Mouse (Mus musculus): ENCODE measurements around the gene Olfr895. TPM values are rescaled to one million over a fixed set of nuclear protein-coding genes. Genes with fewer than 3 reads are reported as not detected.

Olfr895 gene
- not detected for polyA plus RNA-seq (2017; shearing (Covaris generic))

DNA sequence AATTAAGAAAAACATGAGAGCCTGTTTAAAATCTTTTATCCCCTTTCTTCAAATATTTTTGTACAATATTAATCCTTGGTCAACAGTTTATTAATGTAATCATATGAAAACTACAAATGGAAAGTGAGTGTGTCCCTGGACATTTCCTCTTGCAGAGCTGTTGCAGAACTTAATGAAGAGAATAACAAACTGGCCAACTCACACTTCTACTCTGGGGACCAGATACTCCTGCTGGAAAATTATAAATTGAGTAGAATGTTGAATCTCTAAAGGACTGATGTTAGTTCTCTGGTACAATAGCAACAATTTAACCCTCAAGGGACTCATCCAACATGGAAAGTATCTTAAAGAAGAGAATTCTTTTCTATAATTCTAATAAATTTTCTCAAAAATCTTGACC is at the start of gene Olfr895:
Olfr895 (plus strand) TSS at position 301 of the 400 bp plus-strand sequence.

DNA sequence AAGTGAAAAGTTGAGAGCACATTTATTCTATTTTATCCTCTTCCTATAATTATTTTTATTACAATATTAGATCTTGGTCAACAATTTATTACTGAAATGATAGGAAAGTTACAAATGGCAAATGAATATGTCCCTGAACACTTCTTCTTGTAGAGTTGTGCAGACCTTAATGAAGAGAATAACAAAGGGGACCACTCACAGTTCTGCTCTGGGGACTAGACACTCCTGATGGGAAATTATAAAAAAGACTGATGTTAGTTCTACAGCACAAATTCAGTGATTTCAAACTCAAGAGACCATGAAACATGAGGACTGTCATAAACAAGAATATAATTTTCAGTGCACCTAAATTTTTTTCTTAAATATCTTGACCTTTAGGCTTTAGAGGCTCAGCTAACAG is 15.2 kb upstream of the Olfr895 start, which contains the start of gene Olfr143:
Olfr143 (plus strand) TSS at position 301 of the 400 bp plus-strand sequence.

DNA sequence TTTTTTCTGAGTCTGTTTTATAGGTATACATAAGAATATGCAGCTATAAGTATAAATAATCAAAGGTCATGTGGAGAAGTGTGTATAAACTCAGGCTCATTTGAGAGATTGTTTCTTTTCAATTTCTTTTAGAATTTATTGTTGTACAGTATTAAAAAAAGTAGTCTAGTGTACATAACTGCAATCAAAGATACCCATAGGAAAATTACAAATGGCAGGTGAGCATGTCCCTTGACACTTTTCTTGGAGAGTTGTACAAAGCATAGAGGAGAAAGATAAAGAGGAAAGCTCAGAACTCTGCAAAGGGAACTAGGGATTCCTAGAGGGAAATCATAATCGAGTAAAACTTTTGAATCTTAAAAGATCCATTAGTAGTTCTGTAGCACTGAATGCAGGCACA is 23.2 kb downstream of the Olfr895 start, which contains the start of gene Olfr896-ps1:
Olfr896-ps1 (plus strand) TSS at position 301 of the 400 bp plus-strand sequence.

Other genes starting within 250 kb of the Olfr895 start
- not detected for gene Olfr883, start 242.0 kb upstream of the Olfr895 start, polyA plus RNA-seq (2017; shearing (Covaris generic))
- gene Olfr884, start 221.3 kb upstream of the Olfr895 start, polyA plus RNA-seq (2017; shearing (Covaris generic)) = not detected
- not detected for gene Olfr885, start 206.5 kb upstream of the Olfr895 start, polyA plus RNA-seq (2017; shearing (Covaris generic))
- gene Olfr887, start 183.8 kb upstream of the Olfr895 start, polyA plus RNA-seq (2017; shearing (Covaris generic)) = 0.07 TPM
- not detected for gene Olfr888, start 159.7 kb upstream of the Olfr895 start, polyA plus RNA-seq (2017; shearing (Covaris generic))
- not detected for gene Olfr889, start 152.7 kb upstream of the Olfr895 start, polyA plus RNA-seq (2017; shearing (Covaris generic))
- gene Olfr890, start 125.3 kb upstream of the Olfr895 start, polyA plus RNA-seq (2017; shearing (Covaris generic)) = 0.39 TPM
- gene Olfr891, start 87.0 kb upstream of the Olfr895 start, polyA plus RNA-seq (2017; shearing (Covaris generic)) = not detected
- gene Olfr893, start 59.5 kb upstream of the Olfr895 start, polyA plus RNA-seq (2017; shearing (Covaris generic)) = not detected
- not detected for gene Olfr894, start 49.8 kb upstream of the Olfr895 start, polyA plus RNA-seq (2017; shearing (Covaris generic))
- not detected for gene Olfr143, start 15.1 kb upstream of the Olfr895 start, polyA plus RNA-seq (2017; shearing (Covaris generic))
- not detected for gene Olfr896-ps1, start 23.3 kb downstream of the Olfr895 start, polyA plus RNA-seq (2017; shearing (Covaris generic))
- gene Olfr25, start 61.2 kb downstream of the Olfr895 start, polyA plus RNA-seq (2017; shearing (Covaris generic)) = not detected
- gene Olfr898, start 80.6 kb downstream of the Olfr895 start, polyA plus RNA-seq (2017; shearing (Covaris generic)) = not detected
- gene Olfr250, start 99.0 kb downstream of the Olfr895 start, polyA plus RNA-seq (2017; shearing (Covaris generic)) = 0.09 TPM
- gene Olfr251, start 109.2 kb downstream of the Olfr895 start, polyA plus RNA-seq (2017; shearing (Covaris generic)) = not detected
- gene Olfr147, start 133.8 kb downstream of the Olfr895 start, polyA plus RNA-seq (2017; shearing (Covaris generic)) = 0.10 TPM
- not detected for gene Olfr901, start 161.6 kb downstream of the Olfr895 start, polyA plus RNA-seq (2017; shearing (Covaris generic))
- not detected for gene Olfr902, start 179.8 kb downstream of the Olfr895 start, polyA plus RNA-seq (2017; shearing (Covaris generic))
- not detected for gene Olfr904, start 195.3 kb downstream of the Olfr895 start, polyA plus RNA-seq (2017; shearing (Covaris generic))
- gene Olfr905, start 203.3 kb downstream of the Olfr895 start, polyA plus RNA-seq (2017; shearing (Covaris generic)) = not detected
- gene Olfr906, start 219.2 kb downstream of the Olfr895 start, polyA plus RNA-seq (2017; shearing (Covaris generic)) = not detected
- not detected for gene Olfr907, start 227.9 kb downstream of the Olfr895 start, polyA plus RNA-seq (2017; shearing (Covaris generic))